Mouse (Mus musculus) urinary bladder, adult 18-20 months (tissue): ENCODE results near the gene Dnah1.

Experiments
- DNase-seq, 2 experiments: peaks; one replicate each; pipeline ENCODE4 v3.0.0; 2022; ENCODE audit warnings: low spot score in 2 of 2, mixed read lengths in 2 of 2

Dnah1 gene

DNA sequence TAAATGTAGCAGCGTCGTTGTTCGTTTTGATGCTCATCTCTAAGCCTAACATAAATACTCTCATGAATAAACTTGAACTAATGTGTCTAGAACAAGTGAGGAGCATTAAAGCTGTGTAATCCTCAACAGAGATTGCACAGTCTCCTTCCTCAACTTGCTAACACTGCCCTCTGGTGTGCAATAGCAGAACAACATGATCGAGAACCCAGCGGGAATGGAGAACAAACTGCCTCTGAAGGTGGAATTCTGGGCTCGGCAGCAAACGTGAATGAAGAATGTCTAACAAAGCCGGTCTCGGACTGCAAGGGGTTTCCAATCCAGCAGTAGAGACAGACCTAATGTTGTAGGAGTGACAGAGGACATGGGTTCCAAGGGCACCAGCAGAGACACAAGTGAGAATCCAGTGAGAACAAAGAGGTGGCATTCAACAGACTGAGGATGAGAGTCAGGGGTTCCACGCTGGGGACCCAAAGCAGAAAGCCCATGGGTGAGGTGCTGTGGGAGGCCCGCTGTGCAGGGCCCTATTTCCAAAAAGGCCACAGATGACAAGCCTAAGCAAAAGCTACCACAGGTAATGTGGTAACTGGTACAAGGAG is 89.6 kb downstream of the Dnah1 start:
- DNase-seq = peak; percentile 57 to 66

DNA sequence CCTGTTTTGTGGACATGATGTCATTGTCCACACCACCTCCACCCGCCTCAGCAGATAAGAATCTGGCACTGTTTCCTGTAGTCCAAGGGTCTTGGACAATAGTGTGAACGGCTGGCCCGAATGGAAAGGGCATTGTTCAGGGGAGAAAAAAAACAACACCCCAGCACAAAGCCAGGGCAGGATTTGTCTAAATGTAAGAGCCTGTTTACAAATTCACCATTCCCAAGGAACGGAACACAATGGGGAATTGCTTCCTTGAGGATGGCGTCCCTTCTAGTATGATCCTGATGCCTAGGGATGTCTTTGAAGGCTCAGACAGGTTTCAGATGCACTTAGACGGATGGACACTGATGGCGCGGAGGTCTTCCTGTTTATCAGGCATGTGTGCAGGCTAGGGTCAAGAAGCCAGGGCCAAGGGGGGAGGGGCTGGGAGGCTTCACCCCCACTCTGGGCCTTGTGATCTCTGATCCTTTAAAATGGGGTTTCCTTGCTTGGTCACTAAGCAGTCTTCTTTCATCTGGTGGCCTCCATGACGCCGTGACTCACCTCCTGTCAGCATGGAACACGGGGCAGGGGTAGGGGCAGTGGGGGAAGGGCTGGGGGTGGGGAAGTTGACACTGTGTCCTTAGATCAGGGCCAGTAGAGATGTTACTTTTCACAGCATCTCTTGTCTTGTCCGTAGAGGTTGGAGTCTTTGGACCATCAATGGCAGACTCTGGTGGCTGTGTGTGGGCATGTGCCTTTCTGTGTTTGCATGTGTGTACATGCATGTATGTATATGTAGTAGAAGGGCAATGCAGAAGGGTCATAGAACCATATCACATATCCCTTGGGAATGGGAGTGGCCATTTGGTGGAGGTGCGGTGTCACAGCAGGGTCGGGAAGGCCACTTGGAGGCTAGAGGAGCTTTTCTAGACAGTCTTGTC is 90.4 kb downstream of the Dnah1 start:
- DNase-seq = no peak

DNA sequence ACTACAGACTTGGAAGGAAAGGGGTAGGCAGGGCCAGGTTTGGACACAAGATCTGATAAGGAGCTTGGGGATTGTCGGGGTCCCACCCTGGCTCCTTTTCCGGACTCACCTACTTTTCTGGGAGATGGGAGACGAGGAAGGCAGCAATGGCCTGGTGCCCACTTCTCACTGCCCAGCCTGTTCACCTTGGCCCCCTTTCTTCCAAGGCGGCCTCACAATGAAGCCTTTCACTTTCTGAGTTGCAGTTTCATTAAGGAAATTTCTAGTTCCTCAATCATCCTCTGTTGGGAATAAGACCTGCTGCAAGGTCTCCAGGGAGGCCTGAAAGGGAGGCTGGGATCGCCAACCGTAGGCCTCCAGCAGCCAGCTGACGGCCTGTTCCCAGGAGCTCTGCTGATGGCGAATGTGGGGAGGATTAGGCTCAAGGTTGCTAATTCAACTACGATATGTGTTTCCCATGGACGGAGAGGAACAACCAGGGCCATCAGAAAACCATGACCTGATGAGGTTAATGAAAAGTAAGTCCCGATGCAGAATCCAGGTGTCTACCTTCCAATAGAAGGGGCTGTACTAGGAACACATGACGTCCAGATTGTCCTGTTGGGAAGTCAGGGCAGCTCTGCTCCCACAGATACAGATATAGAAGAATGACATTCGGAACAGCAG is 91.2 kb downstream of the Dnah1 start:
- DNase-seq = no peak

DNA sequence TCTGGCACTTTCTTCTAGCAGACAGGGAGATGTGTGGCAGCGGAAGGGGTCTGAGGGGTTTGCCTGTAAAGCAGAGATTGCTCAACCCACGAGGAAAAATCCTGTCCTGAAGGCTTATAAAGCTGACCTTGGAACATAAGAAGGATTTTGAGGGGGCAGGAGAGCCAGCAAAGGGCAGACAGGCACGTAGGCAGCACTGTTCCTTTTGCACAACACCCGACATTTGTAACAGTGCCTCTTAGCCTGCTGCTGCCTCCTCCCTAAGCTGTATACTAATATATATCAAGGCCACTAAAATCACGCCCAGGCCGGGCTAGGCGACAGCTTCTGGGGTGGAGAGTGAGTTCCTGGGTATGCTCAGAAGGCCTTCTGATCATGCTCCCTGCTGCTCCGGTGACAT is 93.3 kb downstream of the Dnah1 start:
- DNase-seq = no peak

DNA sequence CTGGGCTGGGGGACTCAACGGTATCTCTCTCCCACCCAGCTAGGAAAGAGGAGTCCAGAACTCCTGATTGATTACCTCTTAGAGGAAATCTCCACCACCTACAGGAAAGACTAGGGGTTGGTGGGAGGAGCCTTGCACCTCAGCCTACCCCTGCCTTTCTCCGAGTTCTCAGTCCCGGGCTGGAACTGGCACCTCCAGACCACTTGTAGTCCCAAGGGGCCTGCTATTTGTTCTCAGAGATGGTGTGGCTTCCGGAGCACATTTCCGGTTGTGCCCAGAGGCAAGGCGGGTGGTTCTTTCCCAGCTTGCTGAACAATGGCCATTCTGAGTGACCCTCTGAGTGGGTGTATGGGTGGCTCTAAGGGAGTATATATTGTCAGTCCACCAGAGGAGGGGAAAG is 95.5 kb downstream of the Dnah1 start:
- no peak for DNase-seq

DNA sequence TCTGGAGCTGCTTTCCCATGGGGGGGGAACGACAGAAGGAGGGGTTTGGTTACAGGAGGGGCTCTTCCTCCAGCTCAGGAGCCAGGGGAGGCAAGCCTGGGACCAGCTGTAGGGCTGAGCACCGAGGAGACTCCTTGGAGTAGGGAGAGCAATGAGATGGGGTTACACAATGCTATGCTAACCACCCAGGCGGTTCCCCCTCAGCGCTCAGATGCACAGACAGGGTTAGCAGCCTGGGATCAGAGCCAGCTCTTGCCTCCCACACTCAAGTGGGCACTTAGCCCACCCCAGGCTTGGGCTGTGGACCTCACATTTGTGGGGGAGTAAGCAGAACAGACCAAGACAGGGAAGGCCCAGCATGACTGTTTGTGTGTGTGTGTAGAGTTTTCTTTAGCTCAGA is 96.7 kb downstream of the Dnah1 start:
- peak in 1 of 2 experiments; percentile 58 for DNase-seq

DNA sequence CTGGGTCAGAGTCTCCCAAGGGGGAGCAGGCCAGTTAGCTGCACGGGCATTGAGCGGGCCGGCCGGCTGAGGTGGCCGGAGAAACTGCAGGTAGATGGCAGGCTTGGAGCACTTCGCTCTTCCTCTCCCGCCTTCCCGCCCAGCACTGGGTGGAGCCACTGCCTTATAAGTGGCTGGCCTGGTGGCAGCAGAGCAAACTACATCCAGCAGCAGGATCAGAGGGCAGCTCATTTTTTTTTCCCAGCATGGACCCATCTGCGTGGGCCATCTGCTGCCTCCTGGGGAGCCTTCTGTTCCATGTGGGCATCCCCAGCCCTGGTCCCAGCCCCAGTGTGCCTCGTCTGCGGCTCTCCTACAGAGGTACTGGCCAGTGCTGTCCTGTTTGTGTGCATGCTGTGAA is 106.0 kb downstream of the Dnah1 start, which contains the start of gene Sema3g:
Sema3g (plus strand) TSS at position 195 of the 400 bp plus-strand sequence.
- DNase-seq = peak in 1 of 2 experiments; percentile 45

DNA sequence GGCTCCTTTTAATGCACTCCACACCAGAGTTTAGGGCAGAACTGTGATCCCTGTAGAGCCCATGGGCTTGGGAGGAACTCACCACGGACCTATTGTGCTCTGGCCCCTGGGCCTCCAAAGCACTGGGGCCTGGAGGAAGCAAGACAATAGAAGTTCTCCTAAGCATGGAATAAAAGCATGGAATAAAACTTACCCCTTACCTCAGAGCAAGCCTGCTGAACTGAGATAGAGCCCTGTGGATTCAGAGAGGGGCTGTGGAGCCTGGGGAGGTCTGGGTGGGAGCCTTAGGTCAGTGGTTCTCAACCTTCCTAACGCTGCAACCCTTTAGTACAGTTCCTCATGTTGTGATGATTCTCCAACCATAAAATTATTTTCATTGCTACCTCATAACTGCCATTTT is 106.8 kb downstream of the Dnah1 start, which contains the start of gene Nisch:
Nisch (minus strand) TSS at position 101 of the 400 bp plus-strand sequence.
- DNase-seq = no peak

DNA sequence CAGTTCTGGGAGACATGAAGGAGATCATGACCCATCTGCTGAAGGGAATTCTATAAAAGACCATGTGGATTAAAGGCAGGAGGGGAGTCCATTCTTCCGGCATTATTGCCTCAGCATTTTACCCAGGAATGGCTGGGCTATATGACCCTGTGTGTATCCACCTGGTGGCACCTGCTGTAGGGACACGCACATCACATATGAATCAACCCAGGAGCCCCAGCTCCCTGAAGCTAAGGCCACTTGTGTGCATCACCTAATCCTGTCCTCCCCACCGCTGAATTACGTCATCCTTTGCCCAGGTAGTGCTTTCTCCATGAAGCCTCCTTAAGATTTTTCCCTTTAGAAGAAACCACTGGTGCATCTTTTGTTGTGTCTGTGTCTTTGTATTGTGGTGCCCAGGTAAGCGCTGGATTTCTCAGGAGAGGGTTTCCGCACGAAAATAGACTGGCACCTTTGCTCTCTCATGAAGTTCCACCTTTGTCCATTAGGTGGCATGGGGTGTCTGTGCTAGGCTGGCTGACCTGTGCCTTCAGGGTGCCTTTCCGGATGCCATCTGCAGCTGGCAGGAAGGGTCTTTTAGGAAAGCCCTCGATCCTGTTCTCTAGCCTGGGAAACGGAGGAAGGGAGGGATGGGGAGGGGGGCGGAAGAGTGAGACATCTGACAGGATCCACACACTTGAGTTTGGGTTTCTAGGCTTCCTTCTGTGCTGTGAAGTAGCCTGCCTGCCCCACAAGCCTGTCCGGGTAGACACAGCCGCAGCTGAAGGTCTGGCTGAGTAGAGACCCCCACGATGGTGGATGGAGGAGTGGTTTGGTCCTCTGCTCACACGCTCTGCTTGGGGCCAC is 108.3 kb downstream of the Dnah1 start:
- DNase-seq = peak in 1 of 2 experiments; percentile 41

DNA sequence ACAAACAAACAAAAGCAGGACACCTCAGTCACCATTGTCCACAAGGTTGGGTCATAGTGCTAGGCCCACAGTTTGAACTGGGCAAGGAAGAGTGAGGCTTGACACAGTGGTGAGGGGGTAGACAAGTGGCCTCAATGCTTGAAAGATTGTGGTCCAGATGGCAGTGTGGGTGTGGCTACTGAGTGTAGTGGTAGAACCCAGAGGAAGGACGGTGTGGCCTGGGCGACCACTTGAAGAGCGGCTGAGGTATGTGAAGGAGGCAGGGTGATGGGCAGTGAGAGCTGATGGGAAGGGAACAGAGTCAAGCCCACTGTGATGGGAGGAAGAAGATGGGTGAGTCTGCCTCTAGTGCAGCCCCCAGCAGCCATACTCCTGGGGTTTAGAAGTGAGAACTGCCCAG is 109.0 kb downstream of the Dnah1 start:
- DNase-seq = no peak

DNA sequence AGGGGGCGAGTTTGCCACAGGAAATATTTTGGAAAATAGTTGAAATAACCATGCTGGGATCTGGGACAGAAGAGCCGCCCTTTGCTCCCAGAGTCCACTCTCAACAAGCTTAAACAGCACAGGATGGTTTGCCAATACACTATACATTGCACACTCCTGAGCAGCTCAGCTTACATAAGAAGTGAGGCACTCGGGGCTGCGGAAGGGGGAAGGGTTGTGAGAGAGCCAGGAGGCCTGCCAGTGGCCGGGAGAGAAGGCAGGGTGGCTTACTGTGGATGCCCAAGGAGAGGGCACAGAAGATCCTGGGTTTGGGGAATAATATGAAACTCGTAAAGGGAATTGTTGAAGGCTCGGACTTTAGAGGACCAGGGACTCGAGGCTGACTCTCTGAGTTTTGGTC is 109.8 kb downstream of the Dnah1 start:
- no peak for DNase-seq

DNA sequence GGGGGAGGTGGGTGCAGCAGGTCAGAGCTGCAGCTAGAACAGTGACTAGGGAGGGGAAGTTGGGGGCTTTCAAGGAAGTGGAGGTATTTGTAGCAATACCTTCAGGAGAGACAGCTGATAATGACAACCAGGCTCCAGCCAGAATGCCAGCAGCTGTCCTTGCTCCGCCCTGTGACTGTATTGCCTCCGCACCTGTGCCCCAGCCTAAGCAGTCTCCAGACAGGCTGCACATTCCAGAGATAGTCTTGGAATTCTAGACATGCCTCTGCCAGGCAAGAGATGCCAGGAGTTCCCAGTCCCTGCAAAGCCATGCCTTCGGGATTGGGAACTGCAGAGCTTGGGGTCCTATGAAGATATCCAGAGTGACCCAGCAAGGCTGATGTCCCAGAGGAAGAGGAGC is 111.2 kb downstream of the Dnah1 start:
- DNase-seq = no peak

DNA sequence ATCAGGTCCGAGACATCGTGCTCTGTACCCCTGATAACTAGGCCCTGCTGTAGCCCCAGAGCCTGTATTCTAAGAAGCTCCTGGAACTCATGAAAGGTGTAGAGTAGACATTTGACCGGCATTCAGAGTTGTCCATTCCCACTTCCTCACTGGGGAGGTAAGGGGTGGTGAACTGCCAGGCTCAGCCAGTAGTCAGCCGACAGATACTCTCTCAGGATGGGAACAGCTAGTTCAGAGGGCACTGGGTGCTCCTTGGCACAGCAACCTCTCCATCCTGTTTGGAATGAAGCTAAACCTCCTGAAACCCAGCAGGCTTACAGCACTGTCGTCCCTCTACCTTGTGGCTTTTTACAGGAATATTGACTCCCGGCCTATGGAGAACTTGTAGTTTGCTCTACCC is 111.8 kb downstream of the Dnah1 start:
- DNase-seq = no peak
